Mouse (Mus musculus): ENCODE measurements around the gene Sod2. TPM values are rescaled to one million over a fixed set of nuclear protein-coding genes. Genes with fewer than 3 reads are reported as not detected.
"Not testable (repeated sequence)": the region's sequence is repeated elsewhere in the genome, so short reads cannot be mapped to it uniquely, and the experiment has no call there.

Gene Sod2
- polyA plus RNA-seq, 1 experiment, result 511 TPM

DNA sequence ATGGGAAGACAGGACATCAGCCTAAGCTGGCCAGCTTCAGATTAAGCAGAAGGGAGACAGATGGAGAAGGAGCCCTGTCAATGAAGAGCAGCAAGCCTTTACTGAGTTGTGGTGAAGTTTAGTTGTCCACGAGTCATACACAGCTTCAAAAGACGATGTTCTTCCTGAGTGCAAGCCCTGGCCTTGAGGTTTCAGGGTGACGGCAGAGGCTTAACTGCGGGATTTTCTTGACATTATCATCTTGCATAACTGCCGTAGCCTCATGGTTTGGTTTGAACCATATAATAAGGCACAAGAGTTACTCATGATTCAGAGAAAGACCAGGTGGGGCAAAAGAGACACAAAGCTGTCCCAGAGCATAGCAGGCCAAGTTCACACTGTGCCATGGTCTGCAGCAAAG is 8.8 kb upstream of the Sod2 start:
- H3K4me1 ChIP-seq (ENCODE audit: control insufficient read depth, insufficient read depth, insufficient read length, low read length), result no peaks in the 10 kb centered on the region; the same call in 1 of the 2 replicates

DNA sequence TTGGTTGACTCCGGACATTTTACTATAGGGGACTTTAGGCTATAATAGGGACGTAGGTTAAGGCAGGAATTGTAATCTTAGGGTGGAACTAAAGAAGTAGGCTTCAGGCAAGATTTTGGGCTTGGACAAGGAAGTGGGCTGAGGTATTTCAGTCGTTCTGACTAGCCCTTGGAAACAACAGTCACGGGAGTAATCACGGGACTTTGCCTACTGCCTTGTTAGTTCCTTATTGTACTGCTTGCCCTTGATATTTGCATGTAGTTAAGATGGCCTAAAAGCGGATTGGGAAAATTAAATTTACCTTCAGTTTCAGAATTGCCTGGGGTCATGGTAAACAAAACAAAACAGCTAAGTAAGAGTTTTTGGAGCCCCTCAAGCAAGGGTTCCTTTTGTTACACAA is 7.6 kb upstream of the Sod2 start:
- no peak overlapping the region for H3K4me3 ChIP-seq (ENCODE audit: low read depth, low read length)
- H3K4me1 ChIP-seq (ENCODE audit: control insufficient read depth, insufficient read depth, insufficient read length, low read length), result no peaks in the 10 kb centered on the region; the same call in 1 of the 2 replicates
- H3K27me3 ChIP-seq (ENCODE audit: control insufficient read depth, insufficient read depth, low read length), result no peaks in the 10 kb centered on the region
- TF ChIP-seq POLR2A (IDR thresholded peaks at IDR 0.05; ENCODE audit: low read depth, low read length), result no peak
- no peak for TF ChIP-seq CTCF (IDR thresholded peaks at IDR 0.05; ENCODE audit: extremely low read depth, insufficient read length, insufficient replicate concordance, low read depth, low read length)
- no peak overlapping the region for H3K27ac ChIP-seq (ENCODE audit: insufficient read depth, low read depth, low read length)
- no peaks in the 10 kb centered on the region for H3K36me3 ChIP-seq (ENCODE audit: control insufficient read depth, insufficient read depth, low read length)
- 67% methylated on average over 6 of the region's 6 CpGs for WGBS

More for the DNA sequence above, 8.8 kb upstream of the Sod2 start:
- H3K4me3 ChIP-seq (ENCODE audit: low read depth, low read length), result no peak overlapping the region
- no peak overlapping the region for H3K27ac ChIP-seq (ENCODE audit: insufficient read depth, low read depth, low read length)
- H3K36me3 ChIP-seq (ENCODE audit: control insufficient read depth, insufficient read depth, low read length), result no peaks in the 10 kb centered on the region
- 83% methylated on average over 5 of the region's 5 CpGs for WGBS
- TF ChIP-seq POLR2A (IDR thresholded peaks at IDR 0.05; ENCODE audit: low read depth, low read length) (no peak), CTCF (IDR thresholded peaks at IDR 0.05; ENCODE audit: extremely low read depth, insufficient read length, insufficient replicate concordance, low read depth, low read length) (no peak)
- no peaks in the 10 kb centered on the region for H3K27me3 ChIP-seq (ENCODE audit: control insufficient read depth, insufficient read depth, low read length)

DNA sequence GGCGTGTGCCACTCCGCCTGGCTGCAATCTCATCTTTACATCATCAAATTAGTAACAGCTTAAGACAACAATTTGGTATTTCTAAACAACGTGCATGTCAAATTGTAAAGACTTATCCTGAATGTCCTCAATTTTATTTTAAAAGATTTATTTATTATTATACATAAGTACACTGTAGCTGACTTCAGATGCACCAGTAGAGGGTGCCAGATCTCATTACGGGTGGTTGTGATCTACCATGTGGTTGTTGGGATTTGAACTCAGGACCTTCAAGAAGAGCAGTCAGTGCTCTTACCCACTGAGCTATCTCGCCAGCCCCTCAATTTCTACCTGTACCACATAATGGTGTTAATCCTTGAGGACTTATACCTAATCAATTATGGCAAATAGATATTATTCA is 4.4 kb upstream of the Sod2 start:
- H3K36me3 ChIP-seq (ENCODE audit: control insufficient read depth, insufficient read depth, low read length); H3K27ac ChIP-seq (ENCODE audit: insufficient read depth, low read depth, low read length); H3K27me3 ChIP-seq (ENCODE audit: control insufficient read depth, insufficient read depth, low read length); H3K4me3 ChIP-seq (ENCODE audit: low read depth, low read length); H3K4me1 ChIP-seq (ENCODE audit: control insufficient read depth, insufficient read depth, insufficient read length, low read length): not testable (repeated sequence)
- WGBS, result 91% methylated on average over 5 of the region's 5 CpGs

DNA sequence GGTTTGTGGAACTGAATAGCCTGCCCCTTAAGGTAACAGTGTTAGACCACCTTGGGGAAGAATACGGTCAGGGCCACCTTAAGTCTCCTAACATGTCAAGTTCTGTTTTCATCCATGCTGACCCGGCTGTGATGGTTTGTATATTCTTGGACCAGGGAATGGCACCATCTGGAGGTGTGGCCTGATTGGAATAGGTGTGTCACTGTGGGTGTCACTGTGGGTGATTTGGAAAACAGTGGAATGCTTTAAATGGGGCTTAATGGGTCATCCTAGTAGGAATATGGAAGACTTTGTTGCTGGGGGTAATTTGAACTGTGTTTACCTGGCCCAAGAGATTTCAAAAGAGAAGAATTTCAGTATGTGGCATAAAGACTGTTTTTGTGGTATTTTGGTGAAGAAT is 2.2 kb upstream of the Sod2 start:
- H3K27me3 ChIP-seq (ENCODE audit: control insufficient read depth, insufficient read depth, low read length); H3K4me3 ChIP-seq (ENCODE audit: low read depth, low read length); H3K4me1 ChIP-seq (ENCODE audit: control insufficient read depth, insufficient read depth, insufficient read length, low read length); H3K36me3 ChIP-seq (ENCODE audit: control insufficient read depth, insufficient read depth, low read length); H3K27ac ChIP-seq (ENCODE audit: insufficient read depth, low read depth, low read length): not testable (repeated sequence)
- WGBS, result 76% methylated on average over 2 of the region's 2 CpGs

DNA sequence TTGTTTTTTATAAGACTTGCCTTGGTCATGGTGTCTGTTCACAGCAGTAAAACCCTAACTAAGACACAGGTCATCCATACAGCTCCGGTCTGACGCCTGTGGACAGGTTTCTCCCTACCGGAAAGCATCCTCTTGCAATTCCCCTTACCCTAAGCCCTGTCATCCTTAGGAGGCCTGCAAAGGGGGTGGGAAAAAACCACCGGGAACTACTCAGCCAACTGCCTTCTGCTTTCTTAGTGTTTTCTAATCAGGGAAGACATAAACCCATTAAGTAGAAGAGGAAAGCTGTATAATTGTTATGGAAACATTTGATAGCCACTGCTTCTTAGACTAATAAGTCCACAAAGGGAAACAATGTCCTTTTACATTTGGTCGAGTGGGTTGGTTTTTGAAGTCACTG is 338 bp downstream of the Sod2 start:
- peaks cover 5% of the 10 kb centered on the region for H3K36me3 ChIP-seq (ENCODE audit: control insufficient read depth, insufficient read depth, low read length)
- H3K4me1 ChIP-seq (ENCODE audit: control insufficient read depth, insufficient read depth, insufficient read length, low read length), result peaks cover 2% of the 10 kb centered on the region; the same call in 1 of the 2 replicates
- no peak overlapping the region; the same call in 1 of the 2 replicates for H3K4me3 ChIP-seq (ENCODE audit: low read depth, low read length)
- no peak overlapping the region for H3K27ac ChIP-seq (ENCODE audit: insufficient read depth, low read depth, low read length)
- H3K27me3 ChIP-seq (ENCODE audit: control insufficient read depth, insufficient read depth, low read length), result no peaks in the 10 kb centered on the region
- 59% methylated on average over 5 of the region's 5 CpGs for WGBS
- TF ChIP-seq POLR2A (IDR thresholded peaks at IDR 0.05; ENCODE audit: low read depth, low read length), result no peak

DNA sequence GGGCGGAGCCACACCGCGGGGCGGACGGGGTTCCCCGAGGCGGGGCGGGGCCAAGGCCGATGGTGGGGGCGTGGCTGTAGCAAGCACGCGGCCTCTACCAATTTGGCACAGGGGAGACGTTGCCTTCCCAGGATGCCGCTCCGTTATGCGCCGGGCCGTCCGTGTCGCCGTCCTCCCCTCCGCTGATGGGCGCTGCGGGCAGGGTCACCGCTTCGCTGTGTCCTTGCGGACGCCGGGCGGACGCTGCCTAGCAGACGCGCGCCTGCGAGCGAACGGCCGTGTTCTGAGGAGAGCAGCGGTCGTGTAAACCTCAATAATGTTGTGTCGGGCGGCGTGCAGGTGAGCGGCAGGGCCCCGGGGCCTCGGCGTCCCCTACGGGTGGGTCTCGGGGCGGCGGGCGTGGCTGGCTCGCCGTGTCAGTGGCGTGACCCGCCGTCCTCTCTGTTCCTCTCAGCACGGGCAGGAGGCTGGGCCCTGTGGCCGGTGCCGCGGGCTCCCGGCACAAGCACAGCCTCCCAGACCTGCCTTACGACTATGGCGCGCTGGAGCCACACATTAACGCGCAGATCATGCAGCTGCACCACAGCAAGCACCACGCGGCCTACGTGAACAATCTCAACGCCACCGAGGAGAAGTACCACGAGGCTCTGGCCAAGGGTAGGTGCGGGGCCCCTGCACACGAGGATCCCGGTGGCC is 1.2 kb downstream of the Sod2 start:
- H3K27me3 ChIP-seq (ENCODE audit: control insufficient read depth, insufficient read depth, low read length), result no peaks in the 10 kb centered on the region
- H3K27ac ChIP-seq (ENCODE audit: insufficient read depth, low read depth, low read length), result peak overlapping the region; percentile 89
- WGBS, result under 1% methylated on average over 75 of the region's 76 CpGs
- H3K36me3 ChIP-seq (ENCODE audit: control insufficient read depth, insufficient read depth, low read length), result peaks cover 7% of the 10 kb centered on the region
- H3K4me3 ChIP-seq (ENCODE audit: low read depth, low read length), result peak overlapping the region; percentile 78
- H3K4me1 ChIP-seq (ENCODE audit: control insufficient read depth, insufficient read depth, insufficient read length, low read length), result peaks cover 2% of the 10 kb centered on the region; the same call in 1 of the 2 replicates
- peak; percentile 98 for TF ChIP-seq POLR2A (IDR thresholded peaks at IDR 0.05; ENCODE audit: low read depth, low read length)
- no peak for TF ChIP-seq CTCF (IDR thresholded peaks at IDR 0.05; ENCODE audit: extremely low read depth, insufficient read length, insufficient replicate concordance, low read depth, low read length)

DNA sequence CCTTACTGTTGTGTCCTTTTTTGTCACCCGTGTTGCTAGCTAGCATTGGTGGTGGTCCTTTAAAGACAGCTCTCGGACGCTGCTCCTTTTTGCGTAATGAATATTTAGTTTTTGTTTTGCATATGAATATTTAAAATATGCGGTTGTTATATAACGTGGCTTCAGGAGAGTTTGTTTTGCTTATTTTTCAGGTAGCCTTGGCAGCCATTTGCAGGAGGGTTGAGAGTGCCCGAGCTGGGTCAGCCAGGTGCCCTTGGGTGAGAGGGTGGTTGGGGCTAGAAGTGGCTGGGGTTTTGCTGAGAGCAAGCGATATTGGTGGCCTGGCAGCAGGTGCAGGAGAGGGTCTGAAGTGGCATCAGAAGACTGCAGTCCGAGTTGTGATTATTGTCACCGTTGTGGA is 1.9 kb downstream of the Sod2 start:
- Histone ChIP-seq H3K4me3 (ENCODE audit: low read depth, low read length) (peak overlapping the region; percentile 78), H3K27me3 (ENCODE audit: control insufficient read depth, insufficient read depth, low read length) (no peaks in the 10 kb centered on the region), H3K36me3 (ENCODE audit: control insufficient read depth, insufficient read depth, low read length) (peaks cover 12% of the 10 kb centered on the region), H3K4me1 (ENCODE audit: control insufficient read depth, insufficient read depth, insufficient read length, low read length) (peaks cover 2% of the 10 kb centered on the region; the same call in 1 of the 2 replicates), H3K27ac (ENCODE audit: insufficient read depth, low read depth, low read length) (peak overlapping the region; percentile 89)
- TF ChIP-seq POLR2A (IDR thresholded peaks at IDR 0.05; ENCODE audit: low read depth, low read length), result no peak
- no peak for TF ChIP-seq CTCF (IDR thresholded peaks at IDR 0.05; ENCODE audit: extremely low read depth, insufficient read length, insufficient replicate concordance, low read depth, low read length)
- WGBS, result 2% methylated on average over 10 of the region's 10 CpGs

DNA sequence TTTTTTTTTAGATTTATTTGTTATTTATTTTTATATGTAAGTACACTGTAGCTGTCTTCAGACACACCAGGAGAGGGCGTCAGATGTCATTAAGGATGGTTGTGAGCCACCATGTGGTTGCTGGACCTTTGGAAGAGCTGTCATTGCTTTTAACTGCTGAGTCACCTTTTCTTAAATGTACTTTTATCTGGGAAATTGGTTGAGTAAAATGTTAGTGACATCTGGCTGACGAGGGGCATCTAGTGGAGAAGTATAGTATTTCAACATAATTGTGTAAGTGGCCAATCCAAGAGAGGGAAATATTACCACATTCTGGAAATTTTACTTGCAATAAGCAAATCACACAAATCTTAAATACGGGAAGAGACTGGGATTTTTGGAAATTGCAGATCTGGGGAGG is 3.2 kb downstream of the Sod2 start:
- Histone ChIP-seq H3K4me1 (ENCODE audit: control insufficient read depth, insufficient read depth, insufficient read length, low read length) (peaks cover 2% of the 10 kb centered on the region; the same call in 1 of the 2 replicates), H3K36me3 (ENCODE audit: control insufficient read depth, insufficient read depth, low read length) (peaks cover 21% of the 10 kb centered on the region), H3K27ac (ENCODE audit: insufficient read depth, low read depth, low read length) (no peak overlapping the region), H3K4me3 (ENCODE audit: low read depth, low read length) (no peak overlapping the region), H3K27me3 (ENCODE audit: control insufficient read depth, insufficient read depth, low read length) (no peaks in the 10 kb centered on the region)
- no peak for TF ChIP-seq POLR2A (IDR thresholded peaks at IDR 0.05; ENCODE audit: low read depth, low read length)
- TF ChIP-seq CTCF (IDR thresholded peaks at IDR 0.05; ENCODE audit: extremely low read depth, insufficient read length, insufficient replicate concordance, low read depth, low read length), result no peak
- WGBS, result 13% methylated on average over 3 of the region's 3 CpGs
